8 mouse cellular contexts compared by ENCODE assay signal in genomic region chr12:76197071-76197470, GRCm38 (mm10). TPM values are rescaled to one million over a fixed set of nuclear protein-coding genes. Genes with fewer than 3 reads are reported as not detected.
DNase-seq lines count a peak whose midpoint lies in the region; ATAC-seq and TF ChIP-seq lines count a peak whose summit lies in the region.

No protein-coding gene starts in this region.

- no peaks in the 10 kb centered on the region for H3K9me3 ChIP-seq in lung, postnatal 0 days (ENCODE audit: low read length)
- no peaks in the 10 kb centered on the region for H3K9me3 ChIP-seq in limb, embryonic 10.5 days (replicated peaks)
- H3K9me3 ChIP-seq in neural tube, embryonic 12.5 days: no peaks in the 10 kb centered on the region

- DNase-seq in adrenal gland, adult (ENCODE audit: inconsistent age in 2 of 2, low spot score in 1 of 2): peak; percentile 10 to 24
- no peak for DNase-seq in adrenal gland, adult 8-10 months
- no peak for DNase-seq in lung, postnatal 0 days (ENCODE audit: low spot score)
- DNase-seq in lung, postnatal 4 days: no peak
- no peak for DNase-seq in limb, embryonic 10.5 days (ENCODE audit: low spot score)
- no peak for DNase-seq in layer of hippocampus, adult 18-20 months (ENCODE audit: low spot score in 2 of 2)
- DNase-seq in c-Kit-positive CD71-positive TER-119-positive erythroid progenitor cells, embryonic 14.5 days (ENCODE audit: low spot score): no peak

- no peak overlapping the region for H3K27ac ChIP-seq in lung, postnatal 0 days (ENCODE audit: low read length)
- H3K27ac ChIP-seq in limb, embryonic 10.5 days: no peak overlapping the region
- no peak overlapping the region for H3K27ac ChIP-seq in neural tube, embryonic 12.5 days

- no peaks in the 10 kb centered on the region for H3K27me3 ChIP-seq in lung, postnatal 0 days (replicated peaks; ENCODE audit: insufficient read depth, low read length)
- H3K27me3 ChIP-seq in limb, embryonic 10.5 days (ENCODE audit: low read depth, poor library complexity, severe bottlenecking): peaks cover 18% of the 10 kb centered on the region; the same call in 1 of the 2 replicates
- peaks cover 3% of the 10 kb centered on the region; the same call in 1 of the 2 replicates for H3K27me3 ChIP-seq in neural tube, embryonic 12.5 days (replicated peaks)

- H3K36me3 ChIP-seq in lung, postnatal 0 days (ENCODE audit: insufficient read depth, low read length): no peaks in the 10 kb centered on the region
- H3K36me3 ChIP-seq in limb, embryonic 10.5 days: no peaks in the 10 kb centered on the region
- no peaks in the 10 kb centered on the region for H3K36me3 ChIP-seq in neural tube, embryonic 12.5 days

- no peak overlapping the region for H3K9ac ChIP-seq in lung, postnatal 0 days (replicated peaks; ENCODE audit: low read depth)
- H3K9ac ChIP-seq in neural tube, embryonic 12.5 days: 0 out of 2 replicates have a peak overlapping the region, but pooled peaks have one; percentile 41

- 44% methylated on average over 8 of the region's 8 CpGs for WGBS in lung, postnatal 0 days
- 44% methylated on average over 8 of the region's 8 CpGs for WGBS in limb, embryonic 10.5 days
- WGBS in neural tube, embryonic 12.5 days: 38% methylated on average over 8 of the region's 8 CpGs

- 0 out of 2 replicates have a peak overlapping the region, but pooled peaks have one; percentile 22 for H3K4me3 ChIP-seq in lung, postnatal 0 days (ENCODE audit: low read depth, low read length)
- H3K4me3 ChIP-seq in limb, embryonic 10.5 days: peak overlapping the region; percentile 48
- H3K4me3 ChIP-seq in neural tube, embryonic 12.5 days: no peak overlapping the region

- TF ChIP-seq EP300 in lung, postnatal 0 days (IDR thresholded peaks at IDR 0.05): no peak

- no peak for TF ChIP-seq CTCF in lung, postnatal 0 days (IDR thresholded peaks at IDR 0.05)

- H3K4me1 ChIP-seq in lung, postnatal 0 days (ENCODE audit: insufficient read depth, low read depth, low read length): peaks cover 4% of the 10 kb centered on the region; the same call in 1 of the 2 replicates
- H3K4me1 ChIP-seq in limb, embryonic 10.5 days: peaks cover 21% of the 10 kb centered on the region
- H3K4me1 ChIP-seq in neural tube, embryonic 12.5 days: no peaks in the 10 kb centered on the region; the same call in 1 of the 2 replicates

- H3K4me2 ChIP-seq in lung, postnatal 0 days (replicated peaks; ENCODE audit: low read depth, low read length): peak overlapping the region; percentile 74
- H3K4me2 ChIP-seq in neural tube, embryonic 12.5 days (replicated peaks): peak overlapping the region; percentile 91

- ATAC-seq in lung, postnatal 0 days: no peak
- ATAC-seq in neural tube, embryonic 12.5 days (ENCODE audit: low FRiP score, low read depth): 0 out of 2 replicates have a peak, but pooled peaks have one; percentile 46

RNA-seq across cellular contexts. Expression of gene Esr2, which starts 20.0 kb away (rescaled TPM):
- total RNA-seq in adrenal gland, adult 8-10 months (2022): under 1 TPM in 3 of 4 experiments, not detected in 1; 0.11 to 0.75 (median 0.45) TPM
- polyA plus RNA-seq in lung, postnatal 0 days (2015; fragmentation: Nextera tagmentation; extraction: Ambion mirVana): 0.81 and 1.3 TPM in 2 replicates
- 0.14 and 0.18 TPM in 2 replicates for polyA plus RNA-seq in limb, embryonic 10.5 days (2016; fragmentation: Nextera tagmentation; extraction: Ambion mirVana)
- 0.13 and 0.17 TPM in 2 replicates for polyA plus RNA-seq in neural tube, embryonic 12.5 days (2016; fragmentation: Nextera tagmentation; extraction: Ambion mirVana)
- total RNA-seq in layer of hippocampus, adult 18-20 months (2021): under 1 TPM; 0.18 to 0.27 TPM

RNA-seq across cellular contexts. Expression of gene Tex21, which starts 49.5 kb away (rescaled TPM):
- total RNA-seq in adrenal gland, adult 8-10 months (2022): not detected
- not detected in 2 replicates for polyA plus RNA-seq in lung, postnatal 0 days (2015; fragmentation: Nextera tagmentation; extraction: Ambion mirVana)
- not detected in 2 replicates for polyA plus RNA-seq in limb, embryonic 10.5 days (2016; fragmentation: Nextera tagmentation; extraction: Ambion mirVana)
- not detected in 2 replicates for polyA plus RNA-seq in neural tube, embryonic 12.5 days (2016; fragmentation: Nextera tagmentation; extraction: Ambion mirVana)
- not detected for total RNA-seq in layer of hippocampus, adult 18-20 months (2021)

RNA-seq across cellular contexts. Expression of gene Mthfd1, which starts 58.0 kb away (rescaled TPM):
- total RNA-seq in adrenal gland, adult 8-10 months (2022): 10 to 100 TPM; 42.3 to 50.6 (median 43.3) TPM
- 105 and 111 TPM in 2 replicates for polyA plus RNA-seq in lung, postnatal 0 days (2015; fragmentation: Nextera tagmentation; extraction: Ambion mirVana)
- polyA plus RNA-seq in limb, embryonic 10.5 days (2016; fragmentation: Nextera tagmentation; extraction: Ambion mirVana): 100 and 121 TPM in 2 replicates
- 39.9 and 40.2 TPM in 2 replicates for polyA plus RNA-seq in neural tube, embryonic 12.5 days (2016; fragmentation: Nextera tagmentation; extraction: Ambion mirVana)
- 10 to 100 TPM; 42.6 to 46.1 TPM for total RNA-seq in layer of hippocampus, adult 18-20 months (2021)

Comparison
In these comparisons a context has a peak if more than half of its experiments do, and no peak if none do; other contexts are left out.
1. DNase-seq: peak in adrenal gland, adult (2 of 2); none in adrenal gland, adult 8-10 months (single experiment), lung, postnatal 0 days (single experiment), lung, postnatal 4 days (0 of 2), limb, embryonic 10.5 days (single experiment), layer of hippocampus, adult 18-20 months (0 of 2) and c-Kit-positive CD71-positive TER-119-positive erythroid progenitor cells, embryonic 14.5 days (single experiment).